21 mouse cellular contexts compared by ENCODE assay signal in genomic region chr2:155973348-155973747, GRCm38 (mm10). TPM values are rescaled to one million over a fixed set of nuclear protein-coding genes. Genes with fewer than 3 reads are reported as not detected.
"Had no signal": no experiment of that assay in that cellular context is flagged by ENCODE, and none has a peak within 500 bp of the region (broad histone marks: within the 10 kb centered on the region; RNA-seq: fewer than 3 reads in every experiment).

No protein-coding gene starts in this region.

- H3K27ac ChIP-seq: kidney, postnatal 0 days; limb, embryonic 10.5 days; limb, embryonic 13.5 days; neural tube, embryonic 12.5 days; neural tube, embryonic 15.5 days had no signal

- H3K4me2 ChIP-seq: limb, embryonic 13.5 days; midbrain, embryonic 11.5 days; neural tube, embryonic 12.5 days; neural tube, embryonic 15.5 days had no signal

- H3K4me1 ChIP-seq: limb, embryonic 10.5 days; limb, embryonic 13.5 days; neural tube, embryonic 12.5 days; neural tube, embryonic 15.5 days had no signal

- H3K9me3 ChIP-seq: limb, embryonic 10.5 days; limb, embryonic 13.5 days; neural tube, embryonic 12.5 days; neural tube, embryonic 15.5 days had no signal

- H3K4me3 ChIP-seq: limb, embryonic 10.5 days; limb, embryonic 13.5 days; neural tube, embryonic 12.5 days; neural tube, embryonic 15.5 days had no signal

- DNase-seq: kidney, adult 2 months; kidney, postnatal 25 days; lung, adult 2 months; lung, postnatal 14 days; lung, postnatal 4 days; midbrain, embryonic 14.5 days; right cerebral cortex, postnatal 25 days had no signal

- H3K27me3 ChIP-seq: limb, embryonic 13.5 days; neural tube, embryonic 12.5 days; neural tube, embryonic 15.5 days had no signal

- H3K9ac ChIP-seq: limb, embryonic 13.5 days; neural tube, embryonic 12.5 days; neural tube, embryonic 15.5 days had no signal

RNA-seq across cellular contexts. Expression of gene Gdf5, which starts 28.2 kb away (rescaled TPM):
- polyA plus RNA-seq: liver, adult 2 months had no signal

RNA-seq across cellular contexts. Expression of gene Gm15557, which starts 32.8 kb away (rescaled TPM):
- polyA plus RNA-seq: intestine, embryonic 14.5 days; kidney, adult 2 months; kidney, embryonic 14.5 days; kidney, postnatal 0 days; large intestine, adult 2 months; liver, adult 2 months; lung, adult 2 months; lung, embryonic 16.5 days; midbrain, embryonic 11.5 days; midbrain, embryonic 14.5 days; midbrain, postnatal 0 days; neural tube, embryonic 12.5 days; neural tube, embryonic 15.5 days; stomach, embryonic 16.5 days; urinary bladder, adult 2 months had no signal
